Mouse (Mus musculus) intestine, embryonic 14.5 days (tissue): ENCODE measurements around the gene Ankrd13b. TPM values are rescaled to one million over a fixed set of nuclear protein-coding genes. Genes with fewer than 3 reads are reported as not detected.

Experiments
- ATAC-seq: fragments of 200-750 bp; cut with Nextera tagmentation; replicated peaks from 2 replicates; pipeline ENCODE4 v1.8.0; 2017; ENCODE audit warnings: low read depth, moderate number of reproducible peaks, moderate TSS enrichment, moderate library complexity; ENCODE audit not compliant: low FRiP score, low TSS enrichment
- DNase-seq: peaks from one replicate; pipeline ENCODE4 v3.0.0-alpha.2; 2018; ENCODE audit warnings: low spot score
- H3K27ac ChIP-seq: fragments of 300-500 bp; sonication (generic); 2 replicates; pipeline ENCODE4 v1.5.1; 2014; ENCODE audit warnings: low read depth, mild to moderate bottlenecking, control low read depth
- H3K27me3 ChIP-seq: fragments of 300-500 bp; sonication (generic); replicated peaks from 2 replicates; pipeline ENCODE4 v1.6.1; 2014; ENCODE audit warnings: low read length, control low read depth; ENCODE audit not compliant: control insufficient read depth, insufficient read depth
- H3K36me3 ChIP-seq: fragments of 300-500 bp; sonication (generic); 2 replicates; pipeline ENCODE4 v1.6.1; 2014; ENCODE audit warnings: low read length, control low read depth; ENCODE audit not compliant: control insufficient read depth, insufficient read depth
- H3K4me1 ChIP-seq: fragments of 300-500 bp; sonication (generic); replicated peaks from 2 replicates; pipeline ENCODE4 v1.6.1; 2014; ENCODE audit warnings: low read length, control low read depth, mixed read lengths; ENCODE audit not compliant: control insufficient read depth, insufficient read depth
- H3K4me2 ChIP-seq: fragments of 300-500 bp; sonication (generic); 2 replicates; pipeline ENCODE4 v1.6.1; 2014; ENCODE audit warnings: low read length
- H3K4me3 ChIP-seq: fragments of 300-500 bp; sonication (generic); 2 replicates; pipeline ENCODE4 v1.5.1; 2014; ENCODE audit warnings: low read depth, low read length, control low read depth, mixed read lengths
- H3K9ac ChIP-seq: fragments of 300-500 bp; sonication (generic); 2 replicates; pipeline ENCODE4 v1.6.1; 2014; ENCODE audit warnings: mild to moderate bottlenecking, low read length
- H3K9me3 ChIP-seq: fragments of 300-500 bp; sonication (generic); 2 replicates; pipeline ENCODE4 v1.6.1; 2016; ENCODE audit warnings: low read length, control low read depth; ENCODE audit not compliant: control insufficient read depth
- WGBS: fragments of 180-500 bp; shearing (Covaris S2); extraction: QIAGEN DNeasy Blood & Tissue Kit; methylation state at CpG from one replicate; pipeline ENCODE4 v1.1.7; 2014; 5-methylcytosine and 5-hydroxymethylcytosine counted together
- polyA plus RNA-seq: library from polyadenylated mRNA; unstranded; fragments of >200 nt; fragmentation: Nextera tagmentation; extraction: Ambion mirVana; gene quantifications from 2 replicates; pipeline ENCODE4 v1.2.1, GENCODE M21; 2014

Ankrd13b gene
- polyA plus RNA-seq, 1 experiment from 2014 or later: 8.3 TPM

DNA sequence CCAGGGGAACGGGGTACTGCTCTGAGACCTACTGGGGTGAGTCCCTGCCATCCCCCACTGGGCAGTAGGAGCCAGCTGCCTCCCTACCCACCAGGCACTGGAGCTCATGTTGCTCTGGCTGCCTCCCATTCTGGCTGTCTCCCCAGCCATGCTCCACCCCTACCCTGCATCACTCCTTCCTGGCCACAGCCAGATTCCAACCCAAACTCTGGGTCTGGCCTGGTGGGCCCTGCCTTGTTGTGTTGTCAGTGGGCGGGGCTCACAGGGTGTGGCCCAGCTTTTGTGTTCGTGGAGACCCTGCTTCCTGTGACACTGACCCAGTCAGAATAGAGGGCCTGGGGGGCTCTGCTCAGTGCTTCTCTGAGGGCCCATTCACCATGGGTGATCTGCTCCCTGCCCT is 14.0 kb upstream of the Ankrd13b start:
- 68% methylated on average over 3 of the region's 3 CpGs for WGBS
- H3K36me3 ChIP-seq: peaks cover 87% of the 10 kb centered on the region
- no peaks in the 10 kb centered on the region for H3K9me3 ChIP-seq
- peaks cover 4% of the 10 kb centered on the region for H3K4me1 ChIP-seq
- no peak overlapping the region for H3K4me3 ChIP-seq
- no peak overlapping the region for H3K9ac ChIP-seq
- no peak overlapping the region for H3K4me2 ChIP-seq
- no peaks in the 10 kb centered on the region for H3K27me3 ChIP-seq
- ATAC-seq: no peak
- H3K27ac ChIP-seq: no peak overlapping the region
- no peak for DNase-seq

DNA sequence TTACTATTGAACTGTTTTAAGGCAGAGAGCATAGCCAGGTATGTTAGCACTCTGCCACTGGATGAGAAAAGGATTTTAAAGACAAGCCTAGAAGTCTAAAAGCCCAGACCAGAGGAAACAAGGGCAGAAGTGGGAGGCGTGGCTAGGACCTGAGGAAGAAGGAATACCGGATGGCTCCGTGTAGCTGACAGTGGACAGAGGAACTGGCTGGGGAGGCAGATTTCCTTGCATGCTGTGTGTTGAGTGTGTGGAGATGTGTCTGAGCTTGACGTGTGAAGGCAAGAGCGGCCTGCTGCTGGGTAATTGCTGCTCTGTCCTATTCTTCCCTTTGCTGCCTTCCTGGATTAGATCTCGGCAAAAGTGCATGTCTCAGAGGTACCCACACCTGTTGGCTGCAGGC is 13.0 kb upstream of the Ankrd13b start:
- DNase-seq: no peak
- no peak overlapping the region for H3K27ac ChIP-seq
- 79% methylated on average over 6 of the region's 6 CpGs for WGBS

DNA sequence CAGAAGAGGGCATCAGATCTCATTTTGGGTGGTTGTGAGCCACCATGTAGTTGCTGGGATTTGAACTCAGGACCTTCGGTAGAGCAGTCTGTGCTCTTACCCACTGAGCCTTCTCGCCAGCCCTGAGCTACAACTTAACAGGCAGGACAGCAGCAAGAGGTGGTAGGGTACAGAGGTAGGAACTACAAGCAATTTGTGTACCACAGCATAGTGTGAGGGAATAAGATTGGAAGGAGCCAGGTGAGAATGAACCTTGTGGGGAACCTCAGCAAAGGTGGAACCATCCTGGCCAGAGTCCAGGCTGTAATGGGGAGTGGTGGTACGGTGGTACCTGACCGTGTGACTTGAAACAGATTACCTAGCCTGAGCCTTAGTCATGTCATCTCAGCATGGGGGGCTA is 12.5 kb upstream of the Ankrd13b start:
- no peak overlapping the region for H3K4me3 ChIP-seq
- no peaks in the 10 kb centered on the region for H3K27me3 ChIP-seq
- peaks cover 80% of the 10 kb centered on the region for H3K36me3 ChIP-seq
- H3K9ac ChIP-seq: no peak overlapping the region
- DNase-seq (no peak), ATAC-seq (no peak)
- H3K9me3 ChIP-seq: no peaks in the 10 kb centered on the region
- H3K4me1 ChIP-seq: peaks cover 8% of the 10 kb centered on the region
- no peak overlapping the region for H3K4me2 ChIP-seq
- WGBS: 93% methylated on average over 4 of the region's 4 CpGs
- H3K27ac ChIP-seq: no peak overlapping the region

More for the DNA sequence above, 13.0 kb upstream of the Ankrd13b start:
- H3K9ac ChIP-seq: no peak overlapping the region
- no peak overlapping the region for H3K4me2 ChIP-seq
- H3K36me3 ChIP-seq: peaks cover 85% of the 10 kb centered on the region
- H3K9me3 ChIP-seq: no peaks in the 10 kb centered on the region
- peaks cover 2% of the 10 kb centered on the region for H3K4me1 ChIP-seq
- ATAC-seq: no peak
- H3K27me3 ChIP-seq: no peaks in the 10 kb centered on the region
- H3K4me3 ChIP-seq: no peak overlapping the region

DNA sequence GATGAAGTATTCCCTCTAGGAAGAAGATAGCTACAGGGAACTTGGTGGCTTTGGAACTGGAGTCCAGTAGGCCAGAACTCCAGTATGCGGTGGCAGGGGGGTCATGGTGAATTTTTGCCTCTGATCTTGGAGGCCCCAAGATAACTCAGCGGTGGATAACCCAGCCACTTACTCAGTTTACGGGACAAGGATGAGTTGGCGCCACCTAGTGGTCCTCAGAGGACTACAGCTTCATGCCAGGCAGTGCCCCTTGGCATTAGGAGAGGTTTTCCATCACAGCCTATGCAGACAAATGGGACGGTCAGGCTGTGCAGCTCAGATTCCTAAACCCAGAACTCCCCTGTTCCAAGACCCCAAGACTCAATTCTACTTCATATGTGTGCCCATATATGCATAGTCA is 11.9 kb upstream of the Ankrd13b start:
- no peak overlapping the region for H3K4me2 ChIP-seq
- H3K4me1 ChIP-seq: peaks cover 10% of the 10 kb centered on the region
- no peak overlapping the region for H3K27ac ChIP-seq
- peaks cover 74% of the 10 kb centered on the region for H3K36me3 ChIP-seq
- 20% methylated on average over 5 of the region's 5 CpGs for WGBS
- no peak overlapping the region for H3K9ac ChIP-seq
- H3K9me3 ChIP-seq: no peaks in the 10 kb centered on the region
- no peak for ATAC-seq
- no peak overlapping the region for H3K4me3 ChIP-seq
- H3K27me3 ChIP-seq: no peaks in the 10 kb centered on the region
- DNase-seq: peak; percentile 84

DNA sequence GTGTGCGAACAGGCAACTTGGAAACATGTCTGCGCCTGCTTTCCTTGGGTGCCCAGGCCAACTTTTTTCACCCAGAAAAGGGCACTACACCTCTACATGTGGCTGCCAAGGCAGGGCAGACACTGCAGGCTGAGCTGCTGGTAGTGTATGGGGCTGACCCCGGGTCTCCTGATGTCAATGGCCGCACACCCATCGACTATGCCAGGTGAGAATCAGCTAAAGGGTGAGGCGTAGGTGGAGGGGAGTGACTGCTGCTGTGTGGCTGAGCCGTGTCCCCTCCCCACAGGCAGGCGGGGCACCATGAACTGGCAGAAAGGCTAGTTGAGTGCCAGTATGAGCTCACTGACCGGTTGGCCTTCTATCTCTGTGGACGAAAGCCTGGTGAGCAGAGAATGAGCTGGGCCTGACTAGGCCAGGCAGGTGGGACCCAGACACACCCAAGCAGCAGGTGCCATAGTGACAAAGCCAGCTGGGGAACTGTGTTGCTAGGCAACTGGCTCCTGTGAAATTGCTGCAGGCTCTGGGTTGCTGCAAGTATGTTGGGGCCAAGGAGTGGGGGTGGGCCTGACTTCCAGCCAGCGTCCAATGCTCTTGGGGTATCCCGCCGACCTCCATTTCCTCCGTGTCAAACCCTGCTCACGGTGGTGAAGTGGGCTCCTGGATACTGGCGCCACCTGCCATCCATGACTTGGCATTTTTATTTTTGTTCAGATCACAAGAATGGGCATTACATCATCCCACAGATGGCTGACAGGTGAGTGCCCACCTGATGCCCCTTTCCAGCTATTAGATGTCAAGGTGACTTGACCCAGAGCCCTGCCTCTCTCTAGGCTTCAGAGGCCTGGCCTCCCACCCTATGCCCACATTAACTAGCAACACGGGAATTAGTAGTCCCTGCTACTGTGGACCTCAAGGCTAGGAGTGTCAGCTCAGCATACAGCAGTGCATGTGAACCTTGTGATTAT is 11.2 kb upstream of the Ankrd13b start:
- DNase-seq (no peak), ATAC-seq (no peak)
- 82% methylated on average over 17 of the region's 17 CpGs for WGBS
- H3K9ac ChIP-seq: no peak overlapping the region
- H3K27ac ChIP-seq: no peak overlapping the region
- peaks cover 15% of the 10 kb centered on the region for H3K4me1 ChIP-seq
- no peaks in the 10 kb centered on the region for H3K27me3 ChIP-seq
- H3K36me3 ChIP-seq: peaks cover 66% of the 10 kb centered on the region
- H3K4me2 ChIP-seq: no peak overlapping the region
- no peak overlapping the region for H3K4me3 ChIP-seq
- no peaks in the 10 kb centered on the region for H3K9me3 ChIP-seq

DNA sequence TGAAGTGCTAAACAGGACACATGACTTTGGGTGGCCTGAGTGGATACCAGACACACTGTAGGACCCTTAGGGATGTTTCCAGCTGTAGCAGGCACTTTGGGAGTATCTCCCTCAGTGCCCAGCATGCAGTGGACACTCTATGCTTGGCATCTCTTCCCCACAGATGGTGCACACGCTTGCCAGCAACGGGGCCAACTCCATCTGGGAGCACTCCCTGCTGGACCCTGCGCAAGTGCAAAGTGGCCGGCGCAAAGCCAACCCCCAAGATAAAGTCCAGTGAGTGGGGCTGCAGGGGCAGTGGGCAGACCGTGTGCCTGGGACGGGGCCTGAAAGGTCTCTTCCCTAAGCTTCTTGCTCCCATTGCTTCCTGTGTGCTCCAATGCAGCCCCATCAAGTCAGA is 9.9 kb upstream of the Ankrd13b start:
- ATAC-seq (no peak), DNase-seq (no peak)
- no peak overlapping the region for H3K9ac ChIP-seq
- peaks cover 28% of the 10 kb centered on the region for H3K4me1 ChIP-seq
- WGBS: 94% methylated on average over 7 of the region's 7 CpGs
- H3K27me3 ChIP-seq: no peaks in the 10 kb centered on the region
- peaks cover 53% of the 10 kb centered on the region for H3K36me3 ChIP-seq
- no peaks in the 10 kb centered on the region for H3K9me3 ChIP-seq
- H3K4me2 ChIP-seq: no peak overlapping the region
- H3K27ac ChIP-seq: no peak overlapping the region
- H3K4me3 ChIP-seq: no peak overlapping the region

DNA sequence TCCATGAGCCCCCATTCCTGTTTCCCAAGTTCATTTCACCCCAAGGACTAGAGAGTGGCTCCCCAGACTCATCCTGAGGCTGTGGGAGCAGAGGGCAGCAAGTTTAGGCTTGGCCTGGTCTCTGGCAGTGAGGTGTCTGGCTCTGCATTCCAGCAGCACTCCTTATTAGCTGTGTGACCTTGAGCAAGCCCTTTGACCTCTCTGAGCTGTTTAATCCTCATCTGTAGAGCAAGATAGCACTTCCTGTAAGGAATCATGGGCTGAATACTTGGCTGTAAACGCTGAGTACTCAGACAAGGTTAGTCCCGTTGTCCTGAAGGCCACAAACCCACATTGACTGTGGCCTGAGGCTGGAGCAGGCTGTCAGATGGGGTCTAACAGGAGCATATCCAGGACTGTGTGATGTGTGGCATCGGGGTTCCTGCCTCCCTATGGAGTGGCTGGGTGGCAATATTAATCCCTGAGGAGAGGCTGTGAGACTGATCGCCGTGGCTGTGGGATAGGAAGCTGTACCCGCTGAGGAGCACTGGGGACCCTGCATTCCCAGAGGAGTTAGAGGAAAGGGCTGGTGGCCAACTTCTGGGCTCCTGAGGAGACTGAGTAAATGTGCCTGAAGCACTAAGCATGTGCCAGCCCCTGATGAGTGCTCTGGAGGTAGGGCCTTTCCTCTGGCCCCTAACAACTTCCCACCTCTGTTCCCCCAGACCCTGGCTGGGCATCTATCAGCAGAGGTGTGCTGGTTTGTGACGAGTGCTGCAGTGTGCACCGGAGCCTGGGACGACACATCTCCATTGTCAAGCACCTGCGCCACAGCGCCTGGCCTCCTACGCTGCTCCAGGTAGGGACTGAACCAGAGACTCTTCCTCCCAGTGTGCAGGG is 9.0 kb upstream of the Ankrd13b start:
- no peaks in the 10 kb centered on the region for H3K9me3 ChIP-seq
- no peak overlapping the region for H3K9ac ChIP-seq
- H3K27me3 ChIP-seq: no peaks in the 10 kb centered on the region
- DNase-seq (no peak), ATAC-seq (no peak)
- H3K36me3 ChIP-seq: peaks cover 45% of the 10 kb centered on the region
- H3K4me1 ChIP-seq: peaks cover 32% of the 10 kb centered on the region
- H3K4me2 ChIP-seq: no peak overlapping the region
- H3K27ac ChIP-seq: peak overlapping the region; percentile 39; the same call in 1 of the 2 replicates
- 71% methylated on average over 12 of the region's 12 CpGs for WGBS
- no peak overlapping the region for H3K4me3 ChIP-seq

DNA sequence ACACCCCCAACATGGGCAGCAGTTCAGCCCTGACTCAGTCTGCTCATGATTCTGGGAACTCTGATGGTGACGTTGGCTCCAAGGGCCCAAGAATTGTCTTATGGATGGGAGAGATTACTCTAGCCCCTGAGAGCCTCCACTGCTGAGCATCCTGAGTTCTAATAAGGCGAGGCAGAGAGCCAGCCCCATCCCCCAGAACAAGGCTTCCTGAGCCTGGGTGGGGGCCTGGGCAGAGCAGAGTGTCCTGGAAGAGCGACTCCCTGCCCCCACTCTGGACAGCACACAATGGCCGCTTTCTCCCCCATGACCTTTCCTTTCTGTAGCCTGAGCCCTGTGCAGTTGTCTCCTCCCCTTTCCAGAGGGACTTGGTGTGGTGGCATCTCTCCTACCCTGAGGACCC is 8.4 kb upstream of the Ankrd13b start:
- Histone ChIP-seq H3K4me2 (no peak overlapping the region), H3K4me3 (no peak overlapping the region), H3K27me3 (no peaks in the 10 kb centered on the region), H3K27ac (peak overlapping the region; percentile 39; the same call in 1 of the 2 replicates), H3K36me3 (peaks cover 38% of the 10 kb centered on the region), H3K9ac (no peak overlapping the region), H3K4me1 (peaks cover 32% of the 10 kb centered on the region), H3K9me3 (no peaks in the 10 kb centered on the region)
- ATAC-seq (no peak), DNase-seq (no peak)
- WGBS: 49% methylated on average over 4 of the region's 4 CpGs
